Mouse (Mus musculus) lung, adult 18-20 months (tissue): ENCODE results near the gene Myom1.

Source experiments
- DNase-seq, 2 experiments: peaks; one replicate each; pipeline ENCODE4 v3.0.0; 2022; ENCODE audit warnings: mixed read lengths in 2 of 2

Gene Myom1

GRCm38 (mm10) chr17:71062049-71062560 lies 59.7 kb downstream of the Myom1 start:
- no peak for DNase-seq

GRCm38 (mm10) chr17:71062870-71063602 lies 60.6 kb downstream of the Myom1 start:
- DNase-seq: no peak

- no peak for DNase-seq
Measured at GRCm38 (mm10) chr17:71064463-71065014, 62.1 kb downstream of the Myom1 start.

- no peak for DNase-seq
Measured at GRCm38 (mm10) chr17:71065127-71065526, 62.7 kb downstream of the Myom1 start.

GRCm38 (mm10) chr17:71069176-71069575 lies 66.7 kb downstream of the Myom1 start:
- DNase-seq: no peak

GRCm38 (mm10) chr17:71071958-71072357 lies 69.5 kb downstream of the Myom1 start:
- DNase-seq: no peak

GRCm38 (mm10) chr17:71074386-71074785 lies 72.0 kb downstream of the Myom1 start:
- DNase-seq: no peak

- DNase-seq: no peak
Measured at GRCm38 (mm10) chr17:71081986-71082385, 79.6 kb downstream of the Myom1 start.

GRCm38 (mm10) chr17:71086969-71087368 lies 84.5 kb downstream of the Myom1 start:
- peak in 1 of 2 experiments; percentile 44 for DNase-seq

- DNase-seq: peak; percentile 86 to 88
Measured at GRCm38 (mm10) chr17:71087396-71088153, 85.1 kb downstream of the Myom1 start.

GRCm38 (mm10) chr17:71088154-71088521 lies 85.7 kb downstream of the Myom1 start:
- no peak for DNase-seq

- peak; percentile 87 to 90 for DNase-seq
Measured at GRCm38 (mm10) chr17:71088991-71089434, 86.6 kb downstream of the Myom1 start.

- DNase-seq: peak; percentile 80 to 85
Measured at GRCm38 (mm10) chr17:71089781-71090480, 87.5 kb downstream of the Myom1 start.

- DNase-seq: no peak
Measured at GRCm38 (mm10) chr17:71091024-71091423, 88.6 kb downstream of the Myom1 start.

- DNase-seq: no peak
Measured at GRCm38 (mm10) chr17:71092341-71092740, 89.9 kb downstream of the Myom1 start.

GRCm38 (mm10) chr17:71093793-71094192 lies 91.4 kb downstream of the Myom1 start:
- DNase-seq: peak; percentile 46 to 69

GRCm38 (mm10) chr17:71094438-71094837 lies 92.0 kb downstream of the Myom1 start:
- no peak for DNase-seq

- no peak for DNase-seq
Measured at GRCm38 (mm10) chr17:71096557-71097208, 94.2 kb downstream of the Myom1 start.

GRCm38 (mm10) chr17:71097209-71097597 lies 94.8 kb downstream of the Myom1 start:
- DNase-seq: peak in 1 of 2 experiments; percentile 68

GRCm38 (mm10) chr17:71098606-71099005 lies 96.2 kb downstream of the Myom1 start:
- peak in 1 of 2 experiments; percentile 62 for DNase-seq

- peak; percentile 61 to 74 for DNase-seq
Measured at GRCm38 (mm10) chr17:71102571-71103551, 100.4 kb downstream of the Myom1 start.
